Mouse (Mus musculus): ENCODE results near the gene Hist2h3c2. TPM values are rescaled to one million over a fixed set of nuclear protein-coding genes. Genes with fewer than 3 reads are reported as not detected.
"Not testable (repeated sequence)": the region's sequence is repeated elsewhere in the genome, so short reads cannot be mapped to it uniquely, and the experiment has no call there.

Hist2h3c2 gene
- 10 to 100 TPM in 1 of 2 experiments, 1 to 10 TPM in 1; 7.1 to 11.4 TPM for total RNA-seq (2021)
- long read RNA-seq, experiment 1, transcript Hist2h3c2-201 (1 exons, 1,020 nt) = major isoform, 6 of 6 reads
- long read RNA-seq, experiment 1, partial matches to known transcripts = 0 of 6 reads
- long read RNA-seq, experiment 1, other reads (novel, unspliced or antisense) = 0 of 6 reads
- long read RNA-seq, experiment 2, partial matches to known transcripts = 0 of 1 reads
- long read RNA-seq, experiment 2, other reads (novel, unspliced or antisense) = 0 of 1 reads

GRCm38 (mm10) chr3:96238954-96239793, at the start of gene Hist2h3c2:
Gene Hist2h3c2 (minus strand): TSS chr3:96239127.
- peak; percentile 85 for DNase-seq

DNA sequence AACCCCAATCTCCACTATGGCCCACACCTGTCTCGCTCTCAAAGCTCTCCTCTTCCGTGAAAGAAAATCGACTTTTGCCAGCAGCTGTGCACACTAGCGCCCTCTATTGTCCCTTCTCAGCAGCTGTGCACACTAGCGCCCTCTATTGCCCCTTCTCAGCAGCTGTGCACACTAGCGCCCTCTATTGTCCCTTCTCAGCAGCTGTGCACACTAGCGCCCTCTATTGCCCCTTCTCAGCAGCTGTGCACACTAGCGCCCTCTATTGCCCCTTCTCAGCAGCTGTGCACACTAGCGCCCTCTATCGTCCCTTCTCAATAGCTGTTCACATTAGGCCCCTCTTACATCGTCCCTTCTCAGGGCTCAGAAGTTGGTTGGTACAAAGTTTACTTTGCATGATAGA, 48.4 kb upstream of the Hist2h3c2 start:
- DNase-seq = not testable (repeated sequence)

GRCm38 (mm10) chr3:96284457-96284856, 45.5 kb upstream of the Hist2h3c2 start:
- DNase-seq = no peak

GRCm38 (mm10) chr3:96280660-96281059, 41.7 kb upstream of the Hist2h3c2 start:
- no peak for DNase-seq

GRCm38 (mm10) chr3:96277800-96278624, 39.1 kb upstream of the Hist2h3c2 start:
- DNase-seq = peak; percentile 90

DNA sequence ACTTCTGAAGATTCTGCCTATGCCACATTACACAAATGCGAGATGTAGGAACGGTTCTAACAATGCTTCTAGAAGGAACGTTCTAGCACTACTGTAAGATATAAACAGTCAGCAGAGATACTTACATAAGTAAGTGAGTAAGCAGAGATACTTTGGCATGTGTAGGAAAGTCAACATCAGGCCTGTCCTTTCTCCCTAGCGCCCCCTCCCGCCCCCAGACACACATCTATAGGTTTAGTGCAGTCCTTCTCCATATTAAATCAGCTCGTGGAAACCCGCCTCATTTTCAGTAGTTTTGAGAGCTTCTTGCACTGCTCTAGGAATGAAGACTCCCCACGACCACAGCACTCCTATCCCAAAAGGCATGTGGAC, 38.5 kb upstream of the Hist2h3c2 start:
- no peak for DNase-seq

DNA sequence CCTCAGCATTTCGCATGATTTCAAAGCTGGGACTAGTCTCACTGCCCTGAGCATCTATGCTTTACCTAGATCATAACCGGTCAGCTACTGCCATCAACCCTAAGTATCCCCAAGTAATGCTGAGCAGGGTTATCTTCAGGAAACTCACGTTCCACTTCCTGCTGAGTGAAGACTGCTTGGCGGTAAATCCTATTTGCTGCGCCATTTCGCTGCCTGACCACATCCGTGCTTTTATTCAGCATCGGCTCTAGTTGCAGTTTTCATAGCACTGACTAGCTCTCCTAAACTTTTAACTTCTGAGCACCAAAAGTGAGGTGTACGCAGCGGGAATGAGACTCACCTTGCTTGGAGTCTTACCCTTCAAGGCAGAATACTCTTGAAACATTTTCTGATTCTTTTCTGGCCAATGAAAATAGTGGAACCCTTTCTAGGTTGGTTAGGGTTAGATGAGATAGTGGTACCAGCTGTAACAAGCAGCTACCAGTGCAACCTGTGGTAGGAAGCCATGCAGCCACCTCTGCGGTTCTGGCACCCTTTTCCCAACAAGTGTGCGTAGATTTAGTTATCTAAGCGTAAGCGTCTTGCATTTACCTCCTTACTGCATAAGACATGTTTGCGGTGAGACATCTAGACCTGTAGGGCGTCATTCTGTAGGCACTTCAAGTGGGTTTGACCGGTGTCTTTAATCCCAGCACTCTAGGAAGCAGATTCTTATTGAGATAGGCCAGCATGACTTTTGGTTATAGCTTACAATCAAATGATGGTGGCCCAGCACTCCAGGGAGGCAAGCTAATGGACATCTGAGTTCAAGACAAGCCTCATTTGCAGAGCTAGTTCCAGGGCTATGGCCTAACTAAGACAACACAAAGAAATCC, 34.9 kb upstream of the Hist2h3c2 start:
- no peak for DNase-seq

GRCm38 (mm10) chr3:96269511-96270474, 30.9 kb upstream of the Hist2h3c2 start, which contains the start of gene Hist2h2bb:
Gene Hist2h2bb (plus strand): TSS chr3:96269752.
- DNase-seq = peak; percentile 91

- DNase-seq = not testable (repeated sequence)
Measured at GRCm38 (mm10) chr3:96268776-96269378, 29.9 kb upstream of the Hist2h3c2 start.

DNA sequence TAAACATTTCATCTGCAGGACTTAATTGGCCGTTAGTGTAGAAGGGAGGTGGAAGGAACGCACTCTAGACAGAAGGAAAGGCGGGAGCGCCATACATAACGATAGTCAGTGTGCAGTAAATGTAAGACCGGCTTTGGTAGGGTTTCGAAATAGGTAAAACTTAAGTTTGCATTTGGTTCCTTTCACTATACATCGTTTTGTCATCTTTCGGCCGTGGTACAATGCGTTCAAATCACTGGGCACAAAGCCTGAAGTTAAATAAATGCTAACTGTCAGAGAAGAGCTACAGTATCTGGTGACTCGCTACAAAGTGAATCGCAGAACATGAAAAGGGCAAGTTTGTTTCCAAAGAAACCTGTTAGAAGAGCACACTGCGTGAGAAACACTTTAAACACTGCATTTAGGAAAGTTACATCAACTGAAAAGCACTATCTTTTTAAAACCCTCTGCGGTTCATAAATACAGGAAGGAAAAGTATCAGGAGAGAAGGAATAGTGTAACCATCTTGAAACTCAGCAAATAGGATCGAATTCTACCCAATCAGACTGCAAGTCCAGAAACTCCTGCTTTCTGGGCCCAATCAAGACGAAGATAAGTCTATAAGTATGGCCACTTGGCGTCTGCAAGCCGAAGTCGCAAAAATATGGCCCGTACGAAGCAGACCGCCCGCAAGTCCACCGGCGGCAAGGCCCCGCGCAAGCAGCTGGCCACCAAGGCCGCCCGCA, 29.3 kb upstream of the Hist2h3c2 start, which contains the start of gene Hist2h3b:
TSS of gene Hist2h3b (plus strand) at position 604 of the 725 bp plus-strand sequence.
- peak; percentile 74 for DNase-seq

- no peak for DNase-seq
Measured at GRCm38 (mm10) chr3:96267541-96267940, 28.6 kb upstream of the Hist2h3c2 start.

DNA sequence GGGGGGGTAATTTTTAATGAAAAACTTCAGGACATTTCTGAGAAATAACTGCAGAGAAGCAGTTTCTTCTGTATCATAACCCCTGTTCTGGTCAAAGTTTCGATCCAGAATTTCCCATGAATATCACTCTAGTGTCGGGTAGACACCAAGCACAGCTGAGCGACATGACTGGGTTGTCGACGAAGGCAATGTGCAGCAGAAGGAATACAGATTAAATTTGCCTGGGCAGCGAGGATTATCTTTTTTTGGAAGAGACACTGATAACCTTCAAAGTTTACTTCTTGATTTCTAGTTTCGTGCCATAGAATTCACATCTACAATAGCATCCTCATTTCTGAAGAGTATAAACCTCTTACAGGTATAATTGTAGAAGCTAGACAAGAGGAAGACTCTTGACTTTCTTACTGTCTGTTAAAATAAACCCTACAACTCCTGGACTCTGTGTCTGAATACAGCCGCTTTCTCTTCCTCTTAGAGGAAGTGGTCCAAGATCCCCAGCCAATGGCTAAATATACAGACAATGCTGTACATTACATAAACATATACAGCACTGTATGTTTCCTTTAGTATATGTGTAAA, 27.3 kb upstream of the Hist2h3c2 start:
- no peak for DNase-seq

GRCm38 (mm10) chr3:96264404-96264949, 25.6 kb upstream of the Hist2h3c2 start:
- no peak for DNase-seq

- no peak for DNase-seq
Measured at GRCm38 (mm10) chr3:96263558-96264403, 24.9 kb upstream of the Hist2h3c2 start.

DNA sequence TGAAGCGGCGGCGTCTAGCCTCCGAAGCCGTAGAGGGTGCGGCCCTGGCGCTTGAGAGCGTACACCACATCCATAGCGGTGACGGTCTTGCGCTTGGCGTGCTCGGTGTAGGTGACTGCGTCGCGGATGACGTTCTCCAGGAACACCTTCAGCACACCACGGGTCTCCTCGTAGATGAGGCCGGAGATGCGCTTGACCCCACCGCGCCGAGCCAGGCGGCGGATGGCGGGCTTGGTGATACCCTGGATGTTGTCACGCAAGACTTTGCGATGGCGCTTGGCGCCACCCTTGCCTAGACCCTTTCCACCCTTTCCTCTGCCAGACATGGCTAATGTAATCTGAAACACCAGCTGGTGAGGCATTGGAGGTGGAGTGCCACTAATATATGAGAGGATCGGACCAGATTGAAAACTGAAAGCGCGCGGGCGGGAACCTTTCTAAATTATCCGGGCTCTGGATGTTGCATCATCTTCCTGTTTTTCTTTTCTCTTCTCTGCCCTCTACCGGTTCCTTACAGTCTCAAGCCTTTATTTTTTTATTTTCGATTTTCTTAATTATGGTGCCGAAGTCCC, 24.1 kb upstream of the Hist2h3c2 start, which contains the start of gene Hist2h4:
TSS of gene Hist2h4 (minus strand) at position 333 of the 572 bp plus-strand sequence.
- DNase-seq = peak; percentile 92

GRCm38 (mm10) chr3:96262216-96262875, 23.4 kb upstream of the Hist2h3c2 start:
- DNase-seq = peak; percentile 86

Data from gastrocnemius, postnatal 25 days (tissue).